Mouse (Mus musculus): ENCODE results near the gene Des.

GRCm38 (mm10) chr1:75359346-75359745, 783 bp upstream of the Des start:
- no peak for TF ChIP-seq POLR2A (IDR thresholded peaks at IDR 0.05; ENCODE audit: control insufficient read depth in 1 of 2, insufficient read depth in 1 of 2, low read depth in 1 of 2, low read length in 2 of 2, poor library complexity in 1 of 2)
- TF ChIP-seq JUND (IDR thresholded peaks at IDR 0.05; ENCODE audit: low read depth, low read length) = no peak
- TF ChIP-seq CTCF (IDR thresholded peaks at IDR 0.05 in 2 of 3, conservative IDR thresholded peaks at IDR 0.05 in 1 of 3; ENCODE audit: control insufficient read depth in 1 of 3, insufficient read depth in 1 of 3, low read depth in 2 of 3, low read length in 3 of 3, poor library complexity in 1 of 3, severe bottlenecking in 1 of 3) = no peak
- no peak for TF ChIP-seq TCF12 (IDR thresholded peaks at IDR 0.05; ENCODE audit: low read depth, low read length)
- no peak for TF ChIP-seq EP300 (IDR thresholded peaks at IDR 0.05; ENCODE audit: low read depth in 1 of 2, low read length in 2 of 2)
- no peak for TF ChIP-seq MAX (IDR thresholded peaks at IDR 0.05; ENCODE audit: low read length)
- no peak for TF ChIP-seq MAFK (IDR thresholded peaks at IDR 0.05; ENCODE audit: borderline replicate concordance, low read depth, low read length)
- TF ChIP-seq TAL1 (IDR thresholded peaks at IDR 0.05; ENCODE audit: low read length) = no peak
